Mouse (Mus musculus) neural tube, embryonic 13.5 days (tissue): ENCODE measurements at regions not wholly inside any gene's neighbourhood (a gene's known extent, or its start where the extent isn't known, plus 50 kb on each side); places are given as distances from the start of the nearest gene placed in this dataset.

Source experiments
- ATAC-seq: fragments of 200-750 bp; cut with Nextera tagmentation; 2 replicates; pipeline ENCODE4 v1.8.0; 2017; ENCODE audit warnings: low read depth, mild to moderate bottlenecking, moderate TSS enrichment, moderate library complexity
- H3K27ac ChIP-seq: fragments of 300-500 bp; sonication (generic); replicated peaks from 2 replicates; pipeline ENCODE4 v1.5.1; 2015; ENCODE audit warnings: moderate library complexity, mild to moderate bottlenecking, inconsistent platforms
- H3K27me3 ChIP-seq: fragments of 300-500 bp; sonication (generic); 2 replicates; pipeline ENCODE4 v1.6.1; 2015; ENCODE audit warnings: mild to moderate bottlenecking, inconsistent platforms
- H3K36me3 ChIP-seq: fragments of 300-500 bp; sonication (generic); 2 replicates; pipeline ENCODE4 v1.6.1; 2015; ENCODE audit warnings: mild to moderate bottlenecking, inconsistent platforms
- H3K4me1 ChIP-seq: fragments of 300-500 bp; sonication (generic); replicated peaks from 2 replicates; pipeline ENCODE4 v1.6.1; 2015; ENCODE audit warnings: inconsistent platforms
- H3K4me2 ChIP-seq: fragments of 300-500 bp; sonication (generic); 2 replicates; pipeline ENCODE4 v1.6.1; 2015; ENCODE audit warnings: inconsistent platforms, mild to moderate bottlenecking, moderate library complexity
- H3K4me3 ChIP-seq: fragments of 300-500 bp; sonication (generic); 2 replicates; pipeline ENCODE4 v1.5.1; 2015; ENCODE audit warnings: mild to moderate bottlenecking, inconsistent platforms
- H3K9ac ChIP-seq: fragments of 300-500 bp; sonication (generic); 2 replicates; pipeline ENCODE4 v1.6.1; 2015; ENCODE audit warnings: moderate library complexity, mild to moderate bottlenecking, inconsistent platforms
- H3K9me3 ChIP-seq: fragments of 300-500 bp; sonication (generic); 2 replicates; pipeline ENCODE4 v1.6.1; 2016; ENCODE audit warnings: inconsistent platforms

GRCm38 (mm10) chr16:47599476-47599875 is 684.1 kb upstream of the Dppa4 start:
- H3K9ac ChIP-seq: no peak overlapping the region
- H3K9me3 ChIP-seq: no peaks in the 10 kb centered on the region
- H3K27ac ChIP-seq: no peak overlapping the region
- H3K27me3 ChIP-seq: no peaks in the 10 kb centered on the region
- no peaks in the 10 kb centered on the region for H3K4me1 ChIP-seq
- H3K4me2 ChIP-seq: no peak overlapping the region
- H3K36me3 ChIP-seq: no peaks in the 10 kb centered on the region
- no peak overlapping the region for H3K4me3 ChIP-seq
- no peak for ATAC-seq
